Mouse (Mus musculus) spleen, postnatal 36 days (tissue): ENCODE results near the gene Unc13c.

Source experiments
- DNase-seq, 2 experiments: peaks; one replicate each; pipeline ENCODE4 v3.0.0; 2022; ENCODE audit warnings: low spot score in 2 of 2, mixed read lengths in 1 of 2

Gene Unc13c

DNA sequence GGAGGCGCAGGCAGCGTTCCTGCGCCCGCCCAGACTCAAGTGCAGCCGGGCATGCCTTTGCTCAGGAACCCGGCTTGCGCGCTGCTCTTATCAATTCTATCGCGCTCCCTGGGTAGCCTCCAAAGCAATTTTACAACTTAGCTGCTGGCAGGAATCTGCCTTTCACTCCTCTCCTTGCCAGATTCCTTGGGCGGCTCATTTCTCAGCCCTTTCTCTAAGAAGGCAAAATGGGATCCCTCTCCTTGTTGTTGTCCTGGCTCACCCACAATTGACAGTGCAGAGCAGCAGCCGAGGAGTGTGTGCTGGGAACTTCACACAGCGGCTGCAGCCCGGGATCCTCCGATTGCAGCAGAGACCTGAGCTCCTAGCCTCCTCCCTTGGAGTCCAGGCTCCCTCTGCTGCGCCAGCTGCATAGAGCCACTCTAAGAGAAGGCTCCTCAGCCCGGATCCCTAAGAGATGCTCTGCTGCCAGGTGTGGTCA, at the start of gene Unc13c:
TSS of gene Unc13c (minus strand) at position 326 of the 481 bp plus-strand sequence.
- DNase-seq, result no peak

DNA sequence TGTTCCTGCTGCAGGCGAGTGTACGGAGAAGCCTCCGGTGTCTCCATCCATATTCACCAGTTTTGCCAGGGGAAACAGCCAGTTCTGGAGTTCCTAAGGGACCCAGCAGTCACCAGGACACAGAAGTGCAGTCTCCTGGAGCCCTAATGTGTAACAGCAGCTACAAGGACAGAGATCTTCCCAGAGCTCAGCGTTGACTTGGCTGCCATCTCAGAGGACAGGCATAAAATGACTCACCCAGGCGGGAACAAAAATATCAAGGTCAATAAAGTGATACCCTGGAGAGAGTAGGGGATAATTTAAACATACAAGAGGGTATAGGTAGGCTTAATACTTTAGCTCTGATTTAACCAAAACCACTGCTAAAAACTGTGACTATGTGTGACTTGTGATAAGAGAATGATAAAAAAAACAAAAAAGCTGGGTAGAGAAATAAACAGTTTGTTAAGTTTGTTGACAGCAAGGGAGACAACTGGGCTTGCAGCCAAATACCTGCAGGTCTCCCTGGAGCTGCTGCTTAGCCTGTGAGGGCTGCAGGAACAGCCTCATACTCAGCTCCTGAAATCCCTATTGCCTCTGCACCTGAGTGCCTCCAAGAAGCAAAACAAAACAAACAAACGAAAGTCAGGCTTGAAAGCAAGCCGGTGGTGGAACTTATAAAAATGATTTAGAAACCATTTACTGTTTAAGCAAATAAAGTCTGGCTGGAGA, 39.4 kb upstream of the Unc13c start:
- no peak for DNase-seq

DNA sequence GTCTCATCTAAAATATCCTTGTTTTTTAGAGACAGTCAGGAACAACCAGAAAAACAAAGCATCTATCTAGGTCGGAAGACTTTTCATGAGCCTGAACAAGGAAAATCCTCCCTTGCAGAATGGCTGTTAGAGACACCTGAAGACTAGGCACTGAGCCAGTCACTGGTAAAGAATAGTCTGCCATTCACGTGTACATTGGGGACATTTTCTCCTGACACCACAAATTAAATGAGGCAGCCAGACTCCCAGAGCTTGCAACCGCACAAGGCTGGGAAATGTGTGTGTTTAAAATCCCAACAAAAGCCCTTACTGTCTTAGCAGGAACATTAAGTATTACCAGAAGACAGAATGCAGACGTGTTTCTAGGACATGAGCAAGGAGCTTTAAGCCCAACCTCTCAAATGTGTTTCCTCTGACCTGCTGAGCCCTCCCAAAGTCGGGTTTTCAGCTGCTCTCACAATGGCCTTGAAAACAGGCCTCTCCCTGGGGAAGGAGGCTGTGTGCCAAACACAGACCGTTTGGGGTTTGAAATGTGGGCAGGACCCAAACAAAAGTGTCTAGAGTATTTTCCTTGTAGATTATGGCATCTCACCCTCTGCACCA, 33.7 kb upstream of the Unc13c start:
- no peak for DNase-seq

DNA sequence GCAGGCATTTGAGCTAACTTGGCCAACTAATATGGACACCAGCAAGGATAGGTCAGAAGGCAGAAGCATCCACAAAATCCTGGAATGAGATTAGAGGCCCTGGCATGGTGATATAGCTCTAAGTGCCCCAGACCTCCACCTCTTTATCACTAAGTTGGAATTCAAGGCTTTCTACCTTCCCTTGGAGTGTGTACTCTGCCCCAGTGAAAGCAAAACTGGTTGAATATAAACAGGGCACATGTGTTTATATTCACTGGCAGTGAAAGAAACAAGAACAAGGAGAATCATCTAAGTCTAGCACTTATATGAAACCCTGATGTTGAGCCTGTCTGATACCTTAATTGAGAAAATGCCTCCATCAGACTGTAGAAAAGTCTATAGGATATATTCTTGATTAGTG, 19.3 kb upstream of the Unc13c start:
- DNase-seq, result no peak

DNA sequence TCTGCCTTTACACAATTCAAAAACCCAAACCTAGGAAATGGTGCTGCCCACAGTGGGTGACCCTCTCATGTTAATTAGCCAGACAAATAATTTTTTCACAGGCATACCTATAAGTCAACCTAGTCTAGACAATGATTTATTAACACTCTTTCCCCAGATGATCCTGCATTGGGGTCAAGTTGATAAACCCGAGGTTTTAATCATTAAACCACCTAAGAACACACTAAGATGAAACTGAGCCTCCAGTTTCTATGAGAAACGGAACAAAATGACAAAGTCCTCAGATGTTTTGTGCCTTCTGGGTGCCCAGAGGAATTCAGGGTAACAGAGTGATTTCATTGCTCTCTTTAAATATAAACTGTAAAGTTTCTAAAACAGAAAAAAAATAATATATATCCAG, 18.5 kb upstream of the Unc13c start:
- DNase-seq, result no peak

DNA sequence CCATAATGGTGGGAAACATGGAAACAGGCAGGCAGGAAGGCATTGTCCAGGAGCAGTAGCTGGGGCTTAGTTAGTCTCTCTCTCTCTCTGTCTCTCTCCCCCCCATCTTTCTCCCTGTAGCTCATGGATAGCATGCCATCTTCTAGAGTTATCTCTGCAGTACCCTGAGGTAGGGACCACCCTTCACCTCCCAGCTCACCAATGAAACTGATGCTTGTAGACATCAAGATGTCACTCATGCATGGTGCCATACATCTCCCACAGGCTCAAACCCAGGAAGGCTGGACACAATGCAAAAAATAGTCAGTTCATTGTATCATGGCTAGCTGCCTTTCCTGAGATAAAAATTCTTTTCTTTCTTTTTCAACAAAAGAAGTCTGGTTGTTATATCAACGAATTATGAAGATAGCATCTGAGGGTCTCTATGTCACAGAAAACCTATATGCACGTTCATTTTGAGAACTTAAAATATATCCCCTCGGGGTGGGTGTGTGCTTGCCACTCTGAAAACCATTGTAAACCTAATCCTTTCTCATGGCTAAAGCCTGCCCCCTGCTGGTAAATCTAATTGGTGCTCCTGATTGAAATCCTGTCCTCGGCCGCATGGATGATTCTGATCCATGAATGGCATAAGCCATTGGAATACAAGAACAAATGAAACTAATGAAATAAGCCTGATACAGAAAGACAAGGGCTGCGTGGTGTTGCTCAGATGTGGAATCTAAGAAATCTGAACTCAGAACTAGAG, 14.0 kb upstream of the Unc13c start:
- DNase-seq, result no peak

DNA sequence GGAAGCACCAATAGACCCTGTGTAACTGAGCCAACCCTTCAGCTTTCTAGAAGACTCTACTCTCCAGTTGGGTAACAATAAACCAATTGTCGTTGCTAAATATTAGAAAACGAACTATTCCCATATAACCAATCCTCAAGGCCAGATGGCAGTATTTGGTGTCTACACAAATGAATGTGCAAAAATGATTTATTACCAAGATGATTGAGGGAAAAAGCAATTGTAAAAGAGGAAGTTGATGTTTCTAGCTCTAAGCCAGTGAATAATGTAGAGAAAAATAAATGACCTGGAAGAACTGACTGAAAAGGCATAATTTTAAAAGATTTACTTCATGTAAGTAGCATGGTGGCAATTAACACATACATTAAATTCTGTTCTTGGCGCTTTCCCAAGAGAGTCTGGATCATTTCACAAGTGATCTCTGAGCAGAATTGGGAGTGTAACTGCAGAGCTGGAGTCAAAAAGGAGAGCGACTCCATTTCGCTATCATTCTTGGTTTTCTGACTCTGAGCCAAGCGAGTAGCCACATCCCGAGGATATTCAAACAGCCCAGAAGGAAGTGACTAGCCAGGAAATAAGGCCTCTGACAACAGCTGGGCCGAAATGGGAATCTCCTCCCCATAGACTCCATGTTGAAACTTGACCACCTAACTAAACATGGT, 3.7 kb upstream of the Unc13c start:
- DNase-seq, result no peak

DNA sequence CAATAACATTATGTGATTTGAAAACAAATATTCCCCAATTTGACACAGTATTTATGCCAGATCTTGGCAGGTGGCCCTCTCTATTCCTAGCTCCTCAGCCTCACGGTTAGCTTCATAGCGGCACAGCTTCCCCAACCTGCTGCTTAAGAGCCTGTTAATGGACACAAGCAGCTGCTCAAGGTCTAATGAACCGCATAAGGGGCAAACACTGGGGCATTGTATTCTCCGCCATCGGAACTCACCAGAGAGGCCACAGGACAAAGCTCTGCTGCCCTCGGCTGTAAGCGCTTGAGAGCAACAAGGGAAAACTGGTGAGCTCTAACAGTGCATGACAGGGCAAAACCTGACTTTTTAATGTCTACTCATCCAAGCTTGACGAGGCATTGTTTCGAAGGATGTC, 2.0 kb upstream of the Unc13c start:
- DNase-seq, result no peak

DNA sequence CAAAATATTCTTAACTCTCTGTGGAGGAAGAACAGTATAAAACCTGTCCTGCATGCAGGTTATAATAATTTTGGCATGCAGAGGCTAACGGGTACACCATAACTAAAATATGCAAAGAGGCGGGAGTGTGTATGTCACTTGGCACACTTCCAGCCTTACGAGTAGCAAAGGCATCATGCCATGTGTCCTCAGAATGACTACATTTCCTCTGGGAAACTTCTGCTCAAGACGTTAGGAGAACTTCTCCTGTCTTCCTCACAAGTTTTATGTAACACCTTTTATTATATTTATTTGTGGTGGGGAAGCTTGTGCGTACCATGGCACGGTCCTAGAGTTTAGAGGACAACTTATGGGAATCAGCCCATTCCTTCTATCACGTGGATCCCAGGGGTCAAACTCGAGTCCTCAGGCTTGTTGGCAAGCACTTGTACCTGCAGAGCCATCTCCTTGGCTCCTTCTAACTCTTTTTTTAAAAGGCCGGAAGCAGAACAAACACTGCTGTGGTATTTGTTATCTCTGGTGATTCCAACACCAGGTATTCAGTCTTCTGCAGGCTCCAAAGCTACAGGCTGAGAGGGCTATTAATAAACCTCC, 3.3 kb downstream of the Unc13c start:
- no peak for DNase-seq

DNA sequence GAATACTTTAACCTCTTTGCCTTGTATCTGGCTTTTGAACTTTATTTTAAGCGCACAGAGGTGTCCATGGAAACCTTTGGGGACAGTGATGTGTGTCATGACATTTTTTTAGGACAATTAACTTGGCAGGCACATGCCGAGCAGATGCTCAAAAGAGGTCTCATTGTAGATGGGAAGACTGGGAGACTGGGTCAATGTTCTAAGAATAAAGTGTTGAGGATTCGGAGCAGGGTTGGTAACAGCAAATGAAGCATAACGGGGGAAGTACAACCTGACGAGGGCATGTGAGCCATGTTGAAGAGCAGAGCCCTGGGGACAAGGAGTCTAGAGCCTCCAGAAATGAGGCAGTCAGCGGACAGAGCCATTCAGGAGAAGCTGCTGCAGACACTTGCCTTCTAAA, 6.3 kb downstream of the Unc13c start:
- DNase-seq, result no peak

DNA sequence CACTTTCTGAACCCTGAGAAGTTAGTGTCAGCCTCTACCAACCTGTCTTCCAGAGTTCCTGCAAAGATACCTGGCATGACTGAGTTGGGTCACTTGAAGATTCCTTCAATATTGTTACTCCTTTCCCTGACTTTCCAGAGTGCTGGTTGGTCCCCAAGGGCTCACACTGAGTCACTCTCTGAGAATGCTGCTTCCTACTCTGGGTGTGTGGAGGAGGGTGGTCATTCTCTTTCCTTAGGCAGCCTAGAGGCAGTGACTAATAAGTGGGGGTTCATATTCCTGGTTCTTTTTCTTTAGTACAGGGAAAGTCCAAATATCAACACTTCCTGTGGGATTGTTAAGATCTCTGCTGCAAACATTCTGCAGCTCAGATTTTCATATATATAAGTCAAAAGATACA, 16.4 kb downstream of the Unc13c start:
- no peak for DNase-seq

DNA sequence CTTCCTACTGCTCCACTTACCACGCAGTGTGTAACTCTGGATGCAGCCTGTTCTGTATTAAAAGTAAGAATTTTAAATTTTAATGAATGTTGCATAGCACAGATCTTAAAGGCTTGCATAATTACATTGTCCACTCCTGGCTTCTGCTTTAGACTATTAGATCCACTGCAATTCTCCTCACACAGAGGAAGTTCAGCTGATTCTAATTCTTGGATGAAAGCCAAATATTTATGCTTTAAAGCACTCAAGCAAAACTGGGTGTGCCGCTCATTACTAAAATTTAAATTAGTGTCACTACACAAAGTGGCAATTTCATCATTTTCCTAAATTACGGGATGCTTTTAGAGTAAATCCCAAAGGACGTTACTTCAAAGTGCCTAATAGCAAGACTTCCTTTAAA, 17.2 kb downstream of the Unc13c start:
- no peak for DNase-seq

DNA sequence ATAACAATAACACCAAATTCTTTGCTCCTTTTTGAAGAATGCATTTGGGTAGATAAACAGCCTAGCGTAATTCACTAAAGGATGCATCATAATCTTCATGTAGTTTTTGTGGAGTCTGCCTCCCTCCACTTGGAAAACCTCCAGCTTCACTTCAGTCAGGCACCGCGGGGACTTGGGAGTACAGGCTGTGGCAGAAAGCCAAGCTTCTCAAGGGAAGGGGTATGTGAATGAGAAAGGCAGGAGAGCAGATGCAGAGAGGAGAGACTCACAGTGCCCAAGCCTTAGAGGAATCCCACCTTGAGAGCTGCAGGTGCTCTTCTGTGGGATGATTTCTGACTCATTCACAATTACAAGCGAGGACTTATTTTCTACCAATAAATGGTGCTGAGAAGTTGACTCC, 33.9 kb downstream of the Unc13c start:
- DNase-seq, result no peak

DNA sequence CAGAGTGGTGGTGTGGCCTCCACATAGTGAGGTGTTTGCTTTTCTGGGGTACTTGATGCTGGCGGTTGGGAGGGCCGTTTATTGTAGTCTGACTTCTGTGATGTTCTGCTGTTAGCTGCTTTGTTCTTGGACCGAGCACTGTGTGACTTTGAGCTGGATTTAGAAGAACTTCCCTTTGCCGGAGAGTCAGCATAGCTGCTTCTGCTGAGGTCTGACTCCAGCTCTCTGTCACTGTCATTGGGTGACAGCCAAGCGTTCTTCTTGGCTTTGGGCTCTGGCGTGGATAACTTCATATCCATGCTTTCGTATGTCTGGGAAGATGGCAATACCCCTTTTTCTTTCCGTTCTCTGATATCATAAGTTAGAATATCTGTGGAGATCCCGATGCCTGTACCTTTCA, 36.8 kb downstream of the Unc13c start:
- no peak for DNase-seq

DNA sequence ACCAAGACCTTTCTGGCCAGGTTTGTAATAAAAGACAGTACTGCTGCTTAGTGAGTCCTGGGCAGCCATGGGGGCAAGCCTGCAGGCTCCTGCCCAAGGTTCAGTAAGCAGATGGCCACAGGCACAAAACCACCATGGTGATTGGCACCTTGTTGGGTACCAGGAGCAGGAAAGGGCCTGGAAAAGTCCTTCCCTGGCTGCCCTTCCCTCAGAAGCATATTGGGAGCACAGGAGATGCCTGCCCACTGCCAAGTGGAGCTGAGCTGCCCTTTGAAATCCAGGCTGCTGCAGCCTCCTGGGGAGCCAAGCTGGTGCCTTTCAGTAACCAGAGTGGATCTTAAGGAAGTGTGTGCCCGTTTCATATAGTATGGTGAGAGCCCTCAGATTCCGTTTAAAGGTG, 41.5 kb downstream of the Unc13c start:
- DNase-seq, result no peak

DNA sequence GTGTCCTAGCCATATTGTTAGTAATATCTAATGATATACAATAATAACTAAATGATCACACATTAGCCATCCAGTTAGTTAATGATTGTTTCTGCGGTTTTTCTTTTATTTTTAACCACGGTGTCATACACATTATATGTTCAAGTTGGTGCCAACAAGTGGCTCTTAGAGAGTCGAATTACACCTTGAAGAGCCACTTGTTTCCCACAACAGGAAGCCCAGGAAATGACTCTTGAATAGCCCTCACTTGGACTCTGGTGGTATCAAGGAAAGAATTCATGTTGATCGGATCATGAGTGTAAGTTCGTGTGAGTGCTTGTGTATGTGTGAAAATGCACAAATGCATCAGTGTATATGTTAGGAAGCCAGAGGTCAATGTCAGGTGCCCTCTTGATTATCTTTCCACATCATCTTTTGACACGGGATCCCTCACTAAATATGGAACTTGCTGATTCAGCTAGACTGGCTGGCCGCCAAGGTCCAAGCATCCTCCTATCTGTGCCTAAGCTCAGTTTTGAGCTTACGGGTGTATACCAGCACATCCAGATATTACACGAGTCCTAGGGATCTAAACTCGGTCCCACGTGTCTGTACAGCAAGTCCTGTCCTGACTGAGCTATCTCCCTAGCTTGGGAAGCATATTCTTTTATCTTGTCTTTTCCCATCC, 46.2 kb downstream of the Unc13c start:
- no peak for DNase-seq

DNA sequence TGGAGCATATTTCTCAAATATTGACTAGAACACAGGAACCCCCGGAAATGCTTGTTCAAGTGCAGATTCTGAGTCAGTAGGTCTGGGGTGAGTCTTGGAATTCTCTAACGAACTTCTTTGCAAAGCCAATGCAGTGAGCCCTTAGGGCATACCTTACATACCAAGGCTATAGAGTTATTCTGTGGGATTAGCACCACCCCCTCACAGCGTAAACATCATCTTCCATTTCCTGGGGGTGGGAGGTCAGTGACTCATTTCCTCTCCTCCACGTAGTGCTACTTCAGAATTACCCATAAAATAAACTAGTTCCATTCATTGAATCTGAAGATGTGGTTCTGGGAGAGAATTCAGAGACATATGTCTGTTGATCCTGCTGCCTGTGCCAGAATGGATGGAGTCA, 62.8 kb downstream of the Unc13c start:
- DNase-seq, result no peak

DNA sequence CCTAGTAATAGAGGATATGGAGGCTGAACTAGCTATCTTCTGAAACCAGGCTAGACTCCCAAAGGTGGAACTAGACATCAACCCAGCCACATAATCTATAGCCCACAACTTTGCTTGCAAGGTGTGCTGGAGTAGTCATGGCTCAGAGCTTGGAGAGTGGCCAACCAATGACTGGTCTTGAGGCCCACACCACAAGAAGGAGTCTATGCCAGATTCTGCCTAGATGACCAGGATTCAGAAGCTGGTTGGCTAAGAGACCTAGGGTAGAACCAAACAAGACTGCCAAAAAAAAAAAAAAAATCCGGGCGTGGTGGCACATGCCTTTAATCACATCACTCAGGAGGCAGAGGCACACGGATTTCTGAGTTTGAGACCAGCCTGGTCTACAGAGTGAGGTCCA, 70.2 kb downstream of the Unc13c start:
- DNase-seq, result no peak

DNA sequence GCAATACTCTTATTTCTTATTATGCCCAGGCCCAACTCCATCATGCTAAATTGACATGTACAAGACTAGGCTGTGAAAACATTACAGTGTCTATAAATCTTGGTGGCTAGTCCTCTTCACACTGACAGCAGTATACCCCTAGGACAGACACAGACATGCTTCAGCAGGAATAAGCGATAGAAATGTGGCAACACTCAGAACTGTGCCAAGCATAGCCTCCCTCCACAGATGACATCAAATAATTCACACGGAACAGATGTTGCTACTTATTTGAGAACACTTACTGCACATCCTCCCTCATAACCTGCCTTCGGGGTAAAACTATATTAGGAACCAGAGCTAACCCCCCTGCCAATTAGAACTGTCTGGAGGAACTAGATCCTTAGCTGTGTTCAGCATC, 72.6 kb downstream of the Unc13c start:
- no peak for DNase-seq

DNA sequence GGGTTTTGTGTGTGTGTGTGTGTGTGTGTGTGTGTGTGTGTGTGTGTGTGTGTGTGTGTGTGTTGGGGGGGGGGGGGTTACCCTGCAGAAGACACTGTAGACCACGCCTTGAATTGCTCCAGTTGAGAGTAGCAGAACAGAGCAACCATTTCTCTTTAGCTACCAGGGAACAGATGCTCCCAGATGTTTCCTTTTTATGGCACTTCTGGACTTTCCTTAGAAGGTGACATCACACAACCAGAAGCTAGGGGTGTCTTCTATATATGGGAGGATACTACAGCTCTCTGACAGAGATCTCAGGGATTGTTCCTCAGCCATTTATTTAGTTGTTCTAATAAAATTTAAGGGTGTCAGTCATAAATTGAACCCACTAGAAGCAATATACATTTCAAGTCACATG, 85.2 kb downstream of the Unc13c start:
- DNase-seq, result no peak

DNA sequence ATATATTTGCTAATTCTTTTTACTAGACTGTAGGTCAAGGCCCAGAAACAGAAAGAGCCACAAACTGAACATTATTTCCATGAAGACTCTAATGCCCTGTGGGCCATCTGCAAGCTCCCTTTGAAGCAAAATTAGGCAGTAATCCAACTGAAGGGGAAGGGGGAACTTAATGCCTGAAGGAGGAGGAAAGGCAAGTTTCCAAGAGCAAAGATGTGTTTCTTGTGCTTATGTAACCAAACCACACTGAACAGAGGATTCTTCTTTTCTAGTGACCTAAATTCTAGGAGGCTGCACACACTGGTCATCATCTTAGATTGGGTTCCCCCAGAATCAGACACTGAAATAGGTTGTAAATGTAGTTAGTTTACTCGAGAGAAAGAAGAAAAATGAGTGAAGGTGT, 85.6 kb downstream of the Unc13c start:
- no peak for DNase-seq
